Mouse (Mus musculus): Measurements from ENCODE around the gene Ino80b.

The Ino80b gene

GRCm38 (mm10) chr6:83140044-83140443 lies 14.8 kb upstream of the Ino80b start:
- no peak for ATAC-seq (ENCODE audit: low TSS enrichment)

DNA sequence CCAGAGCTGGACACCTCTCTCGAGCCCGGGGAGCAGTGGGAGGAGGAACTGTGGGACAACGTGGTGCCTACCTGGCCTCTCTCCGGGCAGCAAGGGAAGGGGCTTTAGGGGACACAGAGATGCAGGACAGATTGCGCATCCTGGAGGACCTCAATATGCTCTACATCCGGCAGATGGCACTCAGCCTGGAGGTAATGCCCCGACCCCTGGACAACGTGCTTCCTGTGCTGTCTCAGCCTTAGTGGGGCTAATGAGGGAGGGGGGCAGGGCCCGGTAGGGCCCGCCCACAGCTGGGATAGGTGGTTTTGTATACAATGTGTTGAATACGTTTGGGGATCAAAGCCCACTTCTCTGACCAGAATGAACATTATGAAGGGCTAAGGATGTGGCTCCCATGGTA lies 12.8 kb upstream of the Ino80b start:
- ATAC-seq (ENCODE audit: low TSS enrichment), result no peak

GRCm38 (mm10) chr6:83137576-83137950 lies 12.3 kb upstream of the Ino80b start:
- peak; percentile 35; the same call in 1 of the 2 replicates for ATAC-seq (ENCODE audit: low TSS enrichment)

DNA sequence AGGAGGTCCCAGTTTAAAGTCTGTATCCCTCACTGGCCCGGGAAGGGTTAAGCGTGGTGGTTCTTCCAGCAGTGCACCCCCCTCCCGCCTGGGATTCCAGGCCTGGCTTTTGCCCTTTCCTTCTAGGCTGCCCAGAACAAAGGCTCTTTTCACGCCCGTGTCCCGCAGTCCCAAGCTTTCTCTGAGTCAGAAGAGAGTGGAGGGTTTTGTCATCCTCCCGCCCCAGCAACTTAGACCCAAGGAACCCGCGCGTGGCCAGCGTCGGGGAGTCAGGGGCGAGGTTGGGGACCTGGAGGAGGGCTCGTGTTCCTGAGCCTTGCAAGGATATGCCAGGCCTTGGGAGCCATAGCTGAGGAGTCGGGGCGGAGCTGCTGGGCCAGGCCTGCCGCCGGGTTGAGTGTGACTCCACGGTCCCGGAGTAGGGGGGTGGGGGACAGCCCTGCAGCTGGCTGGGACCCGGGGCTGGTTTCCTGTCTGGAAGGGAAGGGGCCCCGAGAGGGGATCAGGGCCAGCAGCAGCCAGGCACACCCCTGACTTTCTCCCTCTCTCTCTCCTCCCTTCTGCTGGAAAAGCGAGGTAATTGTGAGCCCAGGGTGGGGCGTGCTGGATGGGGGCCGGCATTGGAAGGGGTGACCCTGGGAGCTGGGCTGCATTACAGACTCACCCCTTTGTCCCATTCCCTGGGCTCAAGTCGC lies 11.8 kb upstream of the Ino80b start:
- ATAC-seq (ENCODE audit: low TSS enrichment), result peak; percentile 27; the same call in 1 of the 2 replicates

DNA sequence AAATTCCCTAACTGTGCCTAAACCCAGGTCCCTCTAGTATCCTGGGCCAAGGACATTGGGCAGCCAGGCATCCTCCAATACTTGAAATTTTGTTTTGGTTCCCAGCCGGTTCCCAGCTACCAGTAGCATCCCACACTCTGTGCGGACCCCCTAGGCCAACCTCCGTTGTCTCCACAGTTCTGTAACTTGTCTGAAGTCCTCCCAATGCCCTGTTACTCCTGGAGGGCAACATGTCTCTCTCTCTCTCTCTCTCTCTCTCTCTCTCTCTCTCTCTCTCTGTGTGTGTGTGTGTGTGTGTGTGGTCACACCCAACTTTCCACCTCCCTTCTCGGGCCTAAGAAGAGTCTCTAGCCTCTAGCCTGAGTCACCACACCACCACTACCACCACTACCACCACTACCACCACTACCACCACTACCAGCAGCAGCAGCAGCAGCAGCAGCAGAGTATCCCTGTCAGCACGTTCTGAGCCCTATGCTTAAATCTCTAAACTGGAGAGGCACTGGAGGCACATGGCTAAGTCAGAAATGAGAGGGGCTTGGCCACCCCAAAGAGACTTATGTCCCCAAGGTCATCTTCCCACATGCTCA lies 11.2 kb upstream of the Ino80b start:
- no peak for ATAC-seq (ENCODE audit: low TSS enrichment)

DNA sequence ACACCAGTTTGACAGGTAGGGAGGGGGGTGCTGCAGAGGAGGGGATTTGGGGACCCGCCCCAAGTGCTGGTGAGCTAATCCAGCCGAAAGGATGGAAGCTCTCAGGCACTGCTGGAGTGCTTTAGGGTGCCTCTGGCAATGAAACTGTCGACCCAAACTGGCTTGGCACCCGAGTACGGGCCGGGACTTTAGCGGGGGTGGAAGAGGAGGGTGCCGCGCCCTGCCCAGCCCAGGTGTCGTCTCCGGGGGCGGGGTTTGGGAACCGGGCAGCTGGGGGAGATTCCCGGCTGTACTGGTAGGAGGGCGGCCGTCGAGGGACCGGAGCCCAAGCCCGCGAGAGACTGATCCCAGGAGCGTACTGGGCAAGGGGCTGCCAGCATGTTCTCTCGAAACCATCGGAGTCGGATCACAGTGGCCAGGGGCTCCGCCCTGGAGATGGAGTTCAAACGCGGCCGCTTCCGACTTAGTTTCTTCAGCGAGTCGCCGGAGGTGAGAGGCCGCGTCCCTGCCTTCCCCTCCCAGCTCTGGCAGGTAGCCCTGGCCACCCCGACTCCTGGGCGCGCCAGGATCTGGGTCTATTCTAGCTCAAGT lies 10.4 kb upstream of the Ino80b start:
- ATAC-seq (ENCODE audit: low TSS enrichment), result no peak

DNA sequence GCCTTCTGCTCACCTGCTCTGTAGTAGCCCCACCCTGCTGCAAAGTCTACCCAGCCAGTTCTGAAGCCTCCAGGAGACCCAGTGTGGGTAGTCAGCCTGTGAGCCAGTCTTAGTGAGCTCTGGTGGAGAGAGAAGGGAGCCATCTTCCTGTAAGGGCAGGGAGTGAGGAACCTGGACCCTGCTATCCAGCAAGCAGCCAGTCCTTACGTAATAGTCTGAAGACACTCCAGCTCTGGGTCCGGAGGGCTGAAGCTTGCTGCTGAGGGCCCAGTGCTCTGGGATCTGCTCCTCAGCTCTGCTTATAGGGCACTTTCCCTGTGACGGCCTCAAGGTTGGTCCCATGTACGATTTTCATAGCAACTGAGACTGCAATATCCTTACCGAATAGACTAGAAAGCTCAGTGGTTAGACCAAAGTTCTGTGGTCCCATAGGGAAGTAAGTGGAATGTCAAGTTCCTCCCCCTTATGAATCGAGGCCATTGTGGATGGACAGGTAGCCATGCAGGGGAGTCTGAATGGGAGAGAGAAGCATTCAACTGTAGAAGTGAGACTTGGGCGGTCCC lies 9.8 kb upstream of the Ino80b start, which contains the start of gene Rtkn:
Rtkn (plus strand) TSS at position 513 of the 563 bp plus-strand sequence.
- ATAC-seq (ENCODE audit: low TSS enrichment), result no peak

- no peak for ATAC-seq (ENCODE audit: low TSS enrichment)
Observed at GRCm38 (mm10) chr6:83134226-83134625, 9.0 kb upstream of the Ino80b start.

- ATAC-seq (ENCODE audit: low TSS enrichment), result no peak
Observed at GRCm38 (mm10) chr6:83132176-83132919, 7.1 kb upstream of the Ino80b start.

- no peak for ATAC-seq (ENCODE audit: low TSS enrichment)
Observed at GRCm38 (mm10) chr6:83131469-83132034, 6.3 kb upstream of the Ino80b start.

DNA sequence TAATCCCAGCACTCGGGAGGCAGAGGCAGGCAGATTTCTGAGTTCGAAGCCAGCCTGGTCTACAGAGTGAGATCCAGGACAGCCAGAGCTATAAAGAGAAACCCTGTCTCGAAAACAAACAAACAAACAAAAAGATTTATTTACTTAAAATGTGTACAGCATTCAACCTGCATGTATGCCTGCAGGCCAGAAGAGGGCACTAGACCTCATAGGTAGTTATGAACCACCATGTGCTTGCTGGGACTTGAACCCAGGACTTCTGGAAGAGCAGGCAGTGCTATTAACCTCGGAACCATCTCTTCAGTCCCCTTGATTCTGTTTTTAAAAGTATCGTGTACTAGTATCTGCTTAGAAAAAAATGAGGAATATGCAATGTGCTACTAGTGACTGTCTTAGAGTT lies 2.2 kb upstream of the Ino80b start:
- ATAC-seq (ENCODE audit: low TSS enrichment), result no peak

- ATAC-seq (ENCODE audit: low TSS enrichment), result peak; percentile 38; the same call in 1 of the 2 replicates
Observed at GRCm38 (mm10) chr6:83124851-83125312, 349 bp downstream of the Ino80b start.

GRCm38 (mm10) chr6:83122961-83123360 lies 2.3 kb downstream of the Ino80b start:
- no peak for ATAC-seq (ENCODE audit: low TSS enrichment)

GRCm38 (mm10) chr6:83121863-83122710 lies 3.1 kb downstream of the Ino80b start:
- ATAC-seq (ENCODE audit: low TSS enrichment), result peak; percentile 24; the same call in 1 of the 2 replicates

- ATAC-seq (ENCODE audit: low TSS enrichment), result peak; percentile 87
Observed at GRCm38 (mm10) chr6:83120930-83121862, 4.0 kb downstream of the Ino80b start, which contains the start of gene Wbp1. Wbp1 (minus strand) TSS chr6:83121559.

- no peak for ATAC-seq (ENCODE audit: low TSS enrichment)
Observed at GRCm38 (mm10) chr6:83119734-83120051, 5.5 kb downstream of the Ino80b start.

GRCm38 (mm10) chr6:83118825-83119733 lies 6.2 kb downstream of the Ino80b start:
- ATAC-seq (ENCODE audit: low TSS enrichment), result no peak

- no peak for ATAC-seq (ENCODE audit: low TSS enrichment)
Observed at GRCm38 (mm10) chr6:83118369-83118768, 6.9 kb downstream of the Ino80b start.

DNA sequence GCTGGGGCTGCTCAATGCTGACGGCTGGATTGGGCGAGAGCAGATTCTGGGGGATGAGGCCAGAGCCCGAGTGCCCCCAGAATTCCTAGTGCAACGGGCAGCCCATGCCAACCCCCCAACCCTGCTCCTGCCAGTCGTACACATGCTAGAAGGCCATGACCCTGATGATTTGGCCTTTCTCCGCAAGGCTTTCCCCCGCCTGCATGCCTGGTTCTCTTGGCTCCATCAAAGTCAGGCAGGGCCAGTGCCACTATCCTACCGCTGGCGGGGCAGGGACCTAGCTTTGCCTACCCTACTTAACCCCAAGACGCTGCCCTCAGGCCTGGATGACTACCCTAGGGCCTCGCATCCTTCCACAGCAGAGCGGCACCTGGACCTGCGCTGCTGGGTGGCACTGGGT lies 7.6 kb downstream of the Ino80b start:
- no peak for ATAC-seq (ENCODE audit: low TSS enrichment)
